Mouse (Mus musculus) T-helper 1 cell (primary cell): Measurements from ENCODE around the gene Ipo5.

Experiments used
- in situ Hi-C: fragments of 300-600 bp; cut with MboI, MseI; formaldehyde crosslinking; loops from one replicate; pipeline ENCODE4 v1.15.1; 2025; ENCODE audit warnings: high pct_unique_total_duplicates

Ipo5 gene

DNA sequence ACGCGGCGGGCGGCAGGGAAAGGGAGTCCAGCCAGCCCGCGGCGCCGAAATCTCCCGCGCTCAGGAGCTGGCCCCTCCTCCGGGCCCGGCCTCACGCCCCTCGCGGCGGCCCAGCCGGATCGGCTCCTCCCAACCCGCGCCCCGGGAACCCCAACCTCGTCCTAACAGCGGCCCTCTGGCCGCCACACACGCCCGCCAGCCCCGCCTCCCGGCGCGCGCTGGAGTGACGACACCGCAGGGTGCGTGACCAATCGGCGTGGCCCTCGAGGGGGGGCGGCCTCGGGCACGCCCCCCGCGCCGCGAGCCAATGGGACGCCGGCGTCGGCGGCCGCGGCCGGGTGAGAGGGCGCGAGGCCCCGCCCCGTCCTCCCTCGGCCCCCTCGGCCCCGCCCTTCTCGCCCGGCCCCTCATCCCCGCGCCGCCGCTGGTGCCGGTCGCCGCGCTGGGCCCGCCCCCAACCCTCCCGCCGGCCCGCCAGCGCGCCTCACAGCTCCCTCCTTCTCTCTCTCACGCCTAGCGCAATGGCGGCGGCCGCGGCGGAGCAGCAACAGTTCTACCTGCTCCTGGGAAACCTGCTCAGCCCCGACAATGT, at the start of gene Ipo5:
Gene Ipo5, plus strand, starts transcription at position 492 of the 592 bp plus-strand sequence.
- in situ Hi-C loops = loop anchor here (25.0 kb wide), 1 partner anchor 624 kb away; the partner anchor contains the start of gene Mbnl2

DNA sequence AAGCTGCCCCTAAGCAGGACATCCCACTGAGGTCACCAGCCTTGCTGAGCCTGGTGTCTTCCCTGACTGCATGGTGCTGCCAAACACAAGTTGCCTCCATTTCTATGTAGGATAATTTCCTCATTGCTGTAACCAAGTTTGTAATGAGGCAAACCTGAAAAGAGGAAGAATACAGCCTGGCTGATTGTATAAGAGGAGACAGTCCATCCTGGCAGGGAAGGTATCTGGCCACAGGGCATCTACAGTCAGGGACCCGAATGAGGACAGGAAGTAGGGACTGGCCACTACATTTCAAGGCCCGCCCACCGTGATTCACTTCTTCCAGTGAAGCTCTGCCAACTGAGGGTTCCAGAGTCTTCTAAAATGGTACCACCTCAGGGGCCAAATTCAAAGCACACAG, 47.8 kb upstream of the Ipo5 start:
- in situ Hi-C loops = no loop called here

DNA sequence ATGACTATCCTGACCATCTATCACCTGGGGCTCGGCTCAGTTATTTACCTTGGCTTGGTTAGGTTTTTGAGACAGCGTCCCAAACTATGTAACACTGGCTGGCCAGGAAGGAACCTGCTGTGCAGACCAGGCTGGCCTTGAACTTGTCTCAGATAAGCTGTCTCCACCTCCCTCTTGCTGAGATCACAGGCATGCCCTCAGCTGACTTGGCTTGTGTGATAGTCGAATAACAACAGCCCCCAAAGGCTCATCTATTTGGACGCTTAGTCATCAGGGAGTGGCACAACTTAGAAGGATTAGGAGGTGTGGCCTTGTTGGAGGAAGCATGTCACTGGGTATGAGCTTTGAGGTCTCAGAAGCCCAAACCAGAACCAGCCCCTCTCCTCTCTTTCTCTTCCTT, 46.1 kb upstream of the Ipo5 start:
- in situ Hi-C loops = no loop called here

DNA sequence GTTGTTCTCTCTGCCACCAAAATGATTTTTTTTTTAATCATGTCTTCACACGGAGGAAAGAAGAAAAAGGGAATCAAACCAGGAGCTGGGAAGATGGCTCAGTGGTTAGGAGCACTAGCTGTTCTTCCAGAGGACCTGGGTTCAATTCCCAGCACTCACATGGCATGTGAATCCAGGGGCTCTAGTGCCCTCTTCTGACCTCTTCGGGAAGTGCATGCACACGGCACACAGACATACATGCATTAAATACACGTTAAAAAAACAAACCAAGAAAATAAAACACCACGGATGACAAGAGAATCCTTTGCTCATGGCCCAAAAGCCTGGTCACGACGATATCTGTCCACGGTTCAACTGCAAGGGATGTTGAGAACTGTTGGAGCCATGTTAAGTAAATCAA, 44.5 kb upstream of the Ipo5 start:
- in situ Hi-C loops = no loop called here

DNA sequence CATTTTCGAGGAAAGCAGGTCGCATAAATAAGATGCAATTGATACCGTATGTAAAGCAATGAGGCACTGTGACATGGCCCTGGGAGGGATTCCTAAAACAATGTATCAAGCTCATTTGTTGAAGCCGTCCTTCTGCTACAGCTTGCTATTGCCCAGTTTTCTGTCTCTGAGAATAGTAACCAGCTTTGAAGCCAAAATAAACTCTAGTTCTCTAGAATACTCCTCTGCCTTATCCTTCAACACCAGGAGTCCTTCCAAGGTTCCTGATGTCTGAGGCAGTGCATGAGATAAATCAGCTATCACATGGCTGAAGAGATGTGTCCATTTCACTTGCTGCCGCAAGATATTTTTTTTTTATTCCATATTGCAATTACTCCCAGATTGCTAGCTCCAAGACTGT, 43.9 kb upstream of the Ipo5 start:
- in situ Hi-C loops = no loop called here

DNA sequence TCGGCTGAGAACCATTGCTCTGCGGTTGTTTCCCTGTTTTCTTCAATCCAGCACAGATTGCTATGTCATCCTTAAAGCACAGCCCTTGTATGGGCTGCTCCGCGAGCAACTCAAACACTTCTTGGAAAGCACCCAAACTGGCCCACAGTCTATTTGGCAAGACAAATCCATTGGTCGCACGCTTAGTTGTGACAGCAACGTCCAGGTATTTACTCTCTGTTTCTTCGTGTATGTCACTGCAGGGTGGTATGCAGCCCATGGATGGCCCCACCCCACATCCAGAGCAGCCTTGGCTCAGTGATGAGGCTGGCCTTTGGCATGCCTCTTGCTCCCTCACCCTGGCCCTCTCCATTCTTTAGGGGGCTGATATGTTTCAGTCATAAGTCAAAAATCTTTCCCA, 42.5 kb upstream of the Ipo5 start:
- in situ Hi-C loops = no loop called here

DNA sequence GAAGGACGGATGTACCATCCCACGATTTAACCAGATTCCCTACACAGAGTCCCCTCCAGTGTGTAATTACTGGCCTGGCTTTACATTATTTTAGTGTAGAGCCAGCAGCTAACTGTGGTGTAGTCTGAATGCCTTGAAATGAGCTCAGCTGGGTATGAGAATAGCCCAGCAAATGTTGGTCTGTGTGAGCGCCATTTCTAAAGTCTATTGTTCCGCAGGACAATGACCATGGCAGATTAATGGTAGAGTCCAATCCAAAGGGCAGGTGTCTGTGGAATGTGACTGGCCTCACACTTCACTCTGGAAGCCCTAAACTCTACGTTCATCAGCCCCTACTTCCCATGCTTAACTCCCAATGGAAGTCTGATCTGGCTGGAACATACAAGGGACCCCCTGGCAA, 40.3 kb upstream of the Ipo5 start:
- in situ Hi-C loops = no loop called here

DNA sequence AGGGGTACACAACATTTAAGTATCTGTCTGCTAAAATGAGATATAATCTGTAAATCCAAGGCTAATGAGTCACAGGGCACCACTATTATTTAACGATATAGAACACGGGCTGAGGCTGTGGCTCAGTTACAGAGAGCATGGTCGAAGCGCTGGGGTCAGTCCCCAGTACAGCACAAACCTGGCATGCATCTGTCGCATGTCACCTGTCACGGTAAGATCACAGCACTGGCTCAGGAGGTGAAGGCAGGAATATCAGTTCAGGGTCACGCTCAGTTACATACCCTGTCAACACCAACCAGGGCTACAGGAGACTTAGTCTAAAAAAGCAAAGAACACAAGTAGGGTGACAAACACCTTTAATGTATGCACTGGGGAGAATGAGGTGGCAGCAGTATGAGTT, 36.6 kb upstream of the Ipo5 start:
- in situ Hi-C loops = no loop called here

DNA sequence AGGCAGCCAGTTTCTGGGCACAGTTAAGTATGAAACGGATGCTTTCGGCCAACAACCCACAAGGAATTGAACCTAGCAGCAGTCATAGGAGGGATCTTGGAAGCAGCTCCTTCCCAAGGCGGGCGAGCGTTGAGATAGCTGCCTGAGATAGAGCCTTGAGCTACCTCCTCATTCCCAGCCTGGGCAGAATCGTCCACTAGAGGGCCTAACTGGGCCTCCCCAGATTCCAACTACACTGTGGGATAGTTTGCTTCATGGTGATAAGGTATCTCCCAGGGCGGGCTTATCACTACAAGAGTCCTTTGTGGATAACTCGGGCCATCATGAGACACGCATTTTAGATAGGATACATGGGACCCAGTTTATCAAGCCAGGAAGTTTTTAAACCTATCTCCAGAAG, 35.9 kb upstream of the Ipo5 start:
- in situ Hi-C loops = no loop called here

DNA sequence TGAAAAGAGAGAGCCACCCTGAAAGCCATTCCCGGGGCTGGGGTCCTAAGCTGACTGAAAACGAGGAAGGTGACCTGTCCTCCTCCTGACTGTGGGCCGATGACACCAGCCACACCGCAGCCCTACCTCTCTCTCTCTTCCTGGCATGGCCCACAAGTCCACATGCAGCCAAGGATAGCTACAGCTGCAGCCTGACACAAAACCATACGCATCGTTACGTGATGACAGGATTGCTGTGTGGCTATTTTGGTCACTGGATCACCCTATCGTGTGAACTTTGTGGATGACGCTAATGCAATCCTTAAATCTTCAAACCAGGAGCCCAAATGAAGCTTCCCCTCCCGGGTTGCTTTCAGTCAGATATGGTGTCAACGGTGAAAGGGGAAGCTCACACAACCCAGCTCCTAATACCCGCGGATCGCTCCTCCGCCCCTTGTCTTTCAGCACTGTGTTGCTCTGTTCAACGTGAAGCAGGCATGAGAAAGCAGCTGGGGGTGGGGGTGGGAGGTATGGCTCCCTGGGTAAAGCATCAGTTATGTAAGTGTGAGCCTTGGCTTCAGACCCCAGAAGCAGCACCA, 35.1 kb upstream of the Ipo5 start:
- in situ Hi-C loops = no loop called here

DNA sequence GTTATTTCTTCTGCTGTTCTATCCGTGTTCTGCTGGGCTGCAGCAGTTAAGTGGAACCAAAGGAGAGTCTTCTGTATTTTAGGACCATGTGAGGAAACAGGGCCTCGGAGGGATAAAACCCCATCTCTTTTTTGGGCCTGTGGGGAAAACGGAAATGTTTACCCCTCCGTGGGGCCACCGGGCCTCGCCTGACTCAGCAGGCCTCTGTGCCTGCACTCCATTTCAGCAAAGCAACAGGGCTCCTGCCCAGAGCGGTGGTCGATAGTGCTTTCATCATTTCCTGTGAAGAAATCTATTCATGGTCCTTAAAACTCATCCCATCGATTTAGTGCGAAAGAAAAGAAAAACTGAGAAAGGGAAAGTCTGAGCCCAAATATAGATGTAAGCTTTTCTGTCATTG, 33.9 kb upstream of the Ipo5 start:
- in situ Hi-C loops = no loop called here

DNA sequence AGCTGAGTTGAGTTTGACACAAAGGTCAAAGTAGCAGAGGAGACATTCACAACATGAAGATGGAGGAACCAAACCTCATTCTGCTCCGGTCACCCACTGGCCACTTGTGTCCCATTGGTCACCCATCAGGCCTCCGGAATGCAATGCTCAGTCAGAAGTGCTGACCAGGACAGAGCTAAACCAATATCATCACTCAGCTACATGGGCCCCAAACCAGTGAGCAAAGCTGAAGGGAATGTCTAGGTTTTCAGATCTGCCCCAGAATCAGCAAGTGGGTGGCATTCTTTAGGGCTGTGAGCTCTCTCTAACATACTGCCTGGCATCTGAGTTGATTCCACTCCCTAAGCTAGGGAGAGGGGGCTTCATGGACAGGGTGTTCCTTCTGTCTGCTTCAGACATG, 32.0 kb upstream of the Ipo5 start:
- in situ Hi-C loops = no loop called here

DNA sequence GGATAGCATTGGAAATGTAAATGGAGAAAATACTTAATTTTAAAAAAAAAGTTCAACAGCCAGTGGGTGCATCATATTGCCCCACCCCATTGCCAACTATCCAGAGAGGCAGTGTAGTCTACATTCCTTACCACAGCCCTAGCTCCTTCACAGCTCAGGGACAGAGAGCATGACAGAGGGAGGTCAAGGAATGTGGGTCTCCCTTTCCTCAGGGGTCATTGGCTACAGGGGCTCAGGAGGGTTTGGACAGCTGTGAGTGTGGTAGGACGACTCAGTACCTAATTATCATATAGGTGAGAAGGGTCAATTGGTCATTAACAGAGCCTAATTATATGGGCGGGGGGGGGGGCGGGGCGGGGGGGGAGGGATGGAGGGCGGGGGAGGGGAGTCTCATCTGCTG, 30.4 kb upstream of the Ipo5 start:
- in situ Hi-C loops = no loop called here

DNA sequence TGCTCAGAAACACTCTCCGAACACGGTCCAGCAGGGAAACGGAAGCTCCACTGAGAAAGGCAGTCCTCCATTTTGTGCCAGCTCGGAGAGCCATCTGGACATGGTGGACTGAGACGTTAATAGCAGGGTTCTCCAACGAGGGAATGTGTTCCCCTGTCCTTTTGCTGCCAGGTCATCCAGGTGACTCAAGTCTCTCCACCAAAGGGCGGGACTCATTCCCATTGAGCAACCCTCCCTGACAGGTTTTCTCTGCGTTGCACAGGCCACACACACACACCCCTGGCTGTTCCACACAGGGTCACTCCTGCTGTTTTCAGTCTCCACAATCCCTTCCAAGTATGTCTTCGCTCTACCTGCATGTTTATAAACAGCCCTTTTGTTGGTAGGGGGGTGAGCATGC, 30.0 kb upstream of the Ipo5 start:
- in situ Hi-C loops = no loop called here

DNA sequence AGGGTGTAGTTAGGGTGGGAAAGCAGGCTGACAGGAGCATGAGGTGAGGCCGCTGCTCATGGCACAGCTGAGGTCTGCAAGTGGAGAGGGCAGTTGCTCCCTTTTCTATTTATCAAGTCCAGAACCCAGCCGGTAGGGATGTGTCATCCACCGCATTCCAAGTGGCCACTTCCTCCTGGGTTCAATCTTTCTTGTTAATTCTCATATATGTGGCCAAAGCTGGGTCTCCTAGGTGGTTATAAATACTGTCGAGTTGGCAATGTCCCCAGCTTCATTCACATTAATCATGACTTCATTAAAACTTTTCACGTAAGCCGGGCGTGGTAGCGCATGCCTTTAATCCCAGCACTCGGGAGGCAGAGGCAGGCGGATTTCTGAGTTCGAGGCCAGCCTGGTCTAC, 22.3 kb upstream of the Ipo5 start:
- in situ Hi-C loops = no loop called here

DNA sequence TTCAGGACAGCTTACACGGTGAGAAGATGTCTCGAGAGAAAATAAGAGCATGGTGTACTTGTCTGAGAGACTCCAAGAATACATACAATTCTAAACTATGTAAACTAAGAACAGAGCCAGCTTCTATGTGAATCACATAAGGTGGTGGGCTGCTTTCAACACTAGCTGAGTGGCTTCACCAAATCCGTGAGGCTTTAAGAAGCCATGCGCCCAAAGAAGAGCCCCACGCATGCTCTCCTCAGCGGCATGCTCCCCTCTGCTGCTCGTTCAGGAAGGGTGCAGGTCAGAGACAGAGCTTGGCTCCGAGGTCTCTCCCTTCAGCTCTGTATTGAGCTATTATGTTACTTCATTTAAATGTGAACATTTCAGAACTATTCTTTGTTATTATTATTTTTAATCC, 18.7 kb upstream of the Ipo5 start:
- in situ Hi-C loops = no loop called here

DNA sequence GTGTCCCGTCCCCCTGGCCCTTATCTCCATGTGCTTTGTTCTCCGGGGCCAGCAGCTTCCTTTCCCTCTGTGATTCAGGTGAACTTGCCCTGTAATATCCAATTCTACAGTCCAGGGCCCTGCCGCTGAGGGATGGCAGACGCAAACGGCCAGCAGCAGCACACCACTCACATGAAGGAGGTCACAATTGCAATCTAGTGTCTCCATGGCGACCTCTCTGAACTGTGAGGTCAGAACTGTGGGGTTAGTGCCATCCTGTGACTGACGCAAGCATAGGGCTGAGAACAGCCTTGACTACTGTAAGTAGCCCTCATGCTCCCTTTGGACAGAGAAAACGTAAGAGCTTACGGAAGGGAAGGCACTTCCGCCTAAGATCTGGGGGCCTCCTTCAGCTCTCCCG, 14.4 kb upstream of the Ipo5 start:
- in situ Hi-C loops = no loop called here

DNA sequence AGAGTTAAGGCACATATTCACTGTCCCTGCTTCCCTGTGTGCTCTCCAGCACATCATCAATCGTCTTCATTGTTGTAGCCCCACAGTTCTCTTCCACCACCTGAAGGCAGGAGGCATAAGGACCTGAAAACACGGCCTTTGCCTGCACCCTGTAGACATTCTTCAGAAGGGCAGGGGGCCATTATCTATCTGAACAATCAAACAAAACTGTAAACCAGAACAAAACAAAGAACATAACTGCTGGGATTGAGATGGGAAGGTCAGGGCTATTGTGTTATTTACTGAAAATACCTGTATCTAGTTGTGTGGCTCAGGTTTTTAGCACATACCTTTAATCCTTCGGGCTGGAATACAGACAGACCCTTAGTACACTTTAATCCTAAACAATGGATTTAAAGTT, 12.1 kb upstream of the Ipo5 start:
- in situ Hi-C loops = no loop called here

DNA sequence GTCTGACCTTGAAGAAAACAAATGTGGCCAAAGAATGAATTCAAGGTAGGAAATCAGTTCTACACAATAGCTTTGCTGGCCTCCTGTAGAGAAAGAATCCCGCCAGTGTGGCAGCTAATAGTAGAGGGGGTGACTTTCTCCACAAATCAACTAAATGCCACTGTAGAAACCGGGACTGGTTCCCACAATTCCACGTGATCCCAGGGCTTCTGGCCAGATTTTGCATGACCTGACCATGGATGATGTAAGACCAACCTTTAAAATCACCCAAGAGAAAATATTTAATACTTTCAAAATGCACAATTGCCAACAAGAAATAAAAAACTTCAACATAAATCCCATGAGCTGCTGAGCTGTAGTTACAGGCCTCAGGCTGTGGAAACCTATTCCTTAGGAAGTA, 1.6 kb upstream of the Ipo5 start:
- in situ Hi-C loops = loop anchor here (25.0 kb wide), 1 partner anchor 622 kb away; the partner anchor contains the start of gene Mbnl2

DNA sequence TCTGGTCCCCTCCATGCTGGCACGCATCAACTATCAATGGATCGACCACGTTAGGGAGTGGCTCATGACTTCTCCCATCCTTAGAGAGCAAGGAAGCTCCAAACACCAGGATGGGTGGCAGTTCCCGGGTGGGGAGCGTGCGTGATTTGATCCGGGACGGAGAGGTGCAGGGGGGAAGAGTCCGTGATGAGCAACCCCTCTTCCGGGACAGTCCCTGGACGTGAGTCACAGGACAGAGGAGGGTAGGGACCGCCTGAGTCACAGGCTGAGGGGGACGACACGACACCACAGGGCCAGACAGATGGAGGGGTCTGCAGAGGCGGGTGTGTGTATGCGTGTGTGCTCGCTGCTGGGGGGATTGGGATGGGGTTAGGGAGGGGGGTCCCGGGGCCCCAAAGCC, 704 bp upstream of the Ipo5 start:
- in situ Hi-C loops = loop anchor here (25.0 kb wide), 1 partner anchor 623 kb away; the partner anchor contains the start of gene Mbnl2

DNA sequence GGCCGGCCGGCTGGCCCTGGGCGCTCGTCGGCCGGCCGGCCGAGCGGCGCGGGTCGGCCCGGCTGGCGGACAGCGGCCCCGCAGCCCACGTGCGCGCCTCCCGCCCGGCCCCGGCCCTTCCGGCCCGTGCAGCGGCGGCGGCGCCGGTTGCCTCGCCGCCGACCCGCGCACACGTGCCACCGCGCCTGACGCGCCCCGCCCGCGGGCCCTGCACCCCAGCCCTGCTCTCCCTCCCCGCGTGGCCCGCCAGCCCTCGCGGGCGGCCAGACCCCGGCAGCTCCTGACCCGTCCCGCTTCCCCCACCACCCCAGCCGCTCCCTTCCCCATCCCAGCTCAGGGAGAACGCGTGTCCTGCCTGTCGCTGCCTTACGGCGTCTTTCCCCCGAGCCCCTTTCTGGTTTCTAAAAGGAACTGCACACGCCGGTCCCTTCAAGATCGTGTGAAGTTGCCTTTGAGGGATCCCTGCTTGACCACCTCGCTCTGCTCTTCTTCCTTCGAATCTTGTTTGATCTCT, 421 bp downstream of the Ipo5 start:
- in situ Hi-C loops = loop anchor here (25.0 kb wide), 1 partner anchor 624 kb away; the partner anchor contains the start of gene Mbnl2

DNA sequence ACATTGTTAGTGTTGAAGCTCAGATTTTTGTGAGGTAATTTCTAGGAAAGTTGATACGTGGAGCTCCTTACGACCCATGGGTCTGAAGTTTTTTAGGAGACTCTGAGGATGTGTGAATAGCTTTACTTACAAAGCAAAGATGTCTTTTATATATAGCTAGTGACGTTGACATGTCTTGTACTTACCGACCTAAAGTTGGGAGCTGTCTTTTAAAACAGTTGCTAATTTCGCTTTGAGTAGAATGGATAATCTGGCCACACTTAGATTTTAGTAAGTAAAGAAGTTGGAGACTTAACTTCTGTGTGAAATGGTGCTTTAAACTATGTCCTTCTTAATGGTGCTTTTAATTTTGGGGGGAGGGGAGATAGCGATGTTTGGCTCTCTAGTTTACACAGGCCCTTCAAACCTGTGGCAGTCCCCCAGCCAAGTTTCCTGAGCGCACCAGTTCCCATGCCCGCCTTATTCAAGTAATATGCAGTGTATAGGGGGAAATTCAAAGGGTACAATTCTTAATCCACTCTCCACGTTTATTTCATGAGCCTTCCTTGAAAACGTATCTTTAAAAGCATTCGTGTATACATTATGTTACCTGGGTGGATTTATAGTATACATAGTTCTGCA, 1.2 kb downstream of the Ipo5 start:
- in situ Hi-C loops = loop anchor here (25.0 kb wide), 1 partner anchor 625 kb away; the partner anchor contains the start of gene Mbnl2

DNA sequence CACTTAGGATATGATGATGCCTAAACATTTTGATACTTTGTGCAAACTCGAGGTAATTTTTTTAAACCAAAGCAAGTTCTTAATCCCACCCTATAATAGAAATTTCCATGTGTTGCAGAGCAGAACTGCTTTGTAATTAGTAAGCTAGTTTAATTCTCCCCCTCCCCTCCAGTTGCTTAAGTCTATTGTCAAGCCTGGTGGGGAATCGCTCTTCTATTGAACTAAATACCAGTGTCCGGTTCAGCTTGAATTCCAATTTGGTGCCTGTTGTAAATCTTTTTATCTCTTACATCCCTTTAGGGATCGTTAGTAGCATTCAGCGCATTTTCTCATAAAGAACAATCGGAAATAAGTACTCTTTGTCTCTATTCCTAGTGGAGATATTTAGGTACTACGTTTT, 1.9 kb downstream of the Ipo5 start:
- in situ Hi-C loops = loop anchor here (25.0 kb wide), 1 partner anchor 626 kb away; the partner anchor contains the start of gene Mbnl2
